Mouse (Mus musculus): ENCODE data around the gene Slc31a2.

DNA sequence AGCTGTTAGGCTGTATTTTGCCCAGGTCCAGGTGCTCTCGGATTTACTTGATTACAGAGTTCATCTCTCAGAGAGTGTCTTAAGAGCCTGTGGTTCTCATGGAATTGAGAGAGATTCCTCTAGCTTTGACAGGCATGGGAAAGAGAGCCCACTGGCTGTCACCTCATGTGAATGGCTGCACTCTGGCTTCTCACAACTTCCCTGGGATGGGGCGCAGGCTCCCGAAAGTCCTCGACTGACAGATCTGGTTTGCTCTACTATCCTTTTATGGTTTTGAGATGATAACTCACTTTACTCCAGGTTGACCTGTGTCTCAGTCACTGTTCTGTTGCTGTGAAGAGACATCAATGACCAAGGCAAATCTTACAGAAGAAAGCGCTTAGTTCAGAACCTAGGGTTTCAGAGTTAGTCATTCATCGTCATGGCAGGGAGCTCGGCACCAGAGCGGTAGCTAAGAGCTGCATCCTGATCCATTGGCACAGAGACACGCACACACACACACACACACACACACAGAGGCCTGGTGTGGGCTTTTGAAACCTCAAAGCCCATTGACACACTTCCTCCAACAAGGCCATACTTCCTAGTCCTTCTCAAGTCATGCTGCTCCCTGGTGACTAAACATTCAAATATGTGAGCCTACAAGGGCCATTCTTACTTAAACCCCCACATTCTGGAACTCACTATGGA is 28.6 kb downstream of the Slc31a2 start:
- TF ChIP-seq CTCF (IDR thresholded peaks at IDR 0.05) (no peak), POLR2A (IDR thresholded peaks at IDR 0.05; ENCODE audit: insufficient read depth, low read depth, low read length) (no peak)

All from heart, adult 2 months (tissue).